Mouse (Mus musculus) kidney, adult 2 months (tissue): Measurements from ENCODE around the gene Usp48. TPM values are rescaled to one million over a fixed set of nuclear protein-coding genes. Genes with fewer than 3 reads are reported as not detected.

Experiments used
- DNase-seq: peaks from one replicate; pipeline ENCODE4 v3.0.0; 2021
- H3K27ac ChIP-seq: fragments of 200-500 bp; 2 replicates; pipeline ENCODE4 v1.5.1; 2012; ENCODE audit warnings: low read depth, low read length, control low read depth, inconsistent platforms; ENCODE audit not compliant: insufficient read depth
- H3K27me3 ChIP-seq: fragments of 200-500 bp; replicated peaks from 2 replicates; pipeline ENCODE4 v1.6.1; 2012; ENCODE audit warnings: mild to moderate bottlenecking, moderate library complexity, low read length, inconsistent platforms; ENCODE audit not compliant: control insufficient read depth, insufficient read depth
- H3K36me3 ChIP-seq: fragments of 200-500 bp; 2 replicates; pipeline ENCODE4 v1.6.1; 2012; ENCODE audit warnings: mild to moderate bottlenecking, moderate library complexity, low read length, inconsistent platforms; ENCODE audit not compliant: control insufficient read depth, insufficient read depth
- H3K4me1 ChIP-seq: fragments of 200-500 bp; 2 replicates; pipeline ENCODE4 v1.6.1; 2011; ENCODE audit warnings: low read length; ENCODE audit not compliant: control insufficient read depth, insufficient read depth
- H3K4me3 ChIP-seq: fragments of 200-500 bp; 2 replicates; pipeline ENCODE4 v1.5.1; 2011; ENCODE audit warnings: mild to moderate bottlenecking, low read depth, low read length, control low read depth; ENCODE audit not compliant: insufficient read depth
- CTCF ChIP-seq: fragments of 200-500 bp; conservative IDR thresholded peaks from 2 replicates; pipeline ENCODE4 v1.5.1; 2011; ENCODE audit warnings: low read depth, mild to moderate bottlenecking, control low read depth, low read length, moderate library complexity, mixed read lengths; ENCODE audit not compliant: insufficient read depth, insufficient read length
- POLR2A ChIP-seq: fragments of 200-500 bp; IDR thresholded peaks from one replicate; pipeline ENCODE4 v1.6.1; 2011; ENCODE audit warnings: low read depth, low read length, control low read depth
- WGBS: fragments of 180-500 bp; shearing (Covaris S2); methylation state at CpG from one replicate; pipeline ENCODE4 v1.1.7; 2018; 5-methylcytosine and 5-hydroxymethylcytosine counted together
- polyA plus RNA-seq: library from polyadenylated mRNA; depleted of rRNA; stranded (reverse); fragments of >200 nt; gene quantifications from 2 replicates; pipeline ENCODE4 v1.2.3, GENCODE M21; 2012

The Usp48 gene
- polyA plus RNA-seq, 1 experiment: 38.6 TPM

- peaks cover 10% of the 10 kb centered on the region for H3K36me3 ChIP-seq
- TF ChIP-seq POLR2A: no peak
- TF ChIP-seq CTCF: no peak
- whole genome bisulfite sequencing: 70% methylated on average over 3 of the region's 3 CpGs
- H3K4me3 ChIP-seq: no peak overlapping the region
- no peak overlapping the region for H3K27ac ChIP-seq
- no peak for DNase-seq
- no peaks in the 10 kb centered on the region; the same call in 1 of the 2 replicates for H3K4me1 ChIP-seq
- no peaks in the 10 kb centered on the region for H3K27me3 ChIP-seq
These were observed 43.0 kb downstream of the Usp48 start for GRCm38 (mm10) chr4:137636597-137636996.

GRCm38 (mm10) chr4:137641556-137641955 lies 48.0 kb downstream of the Usp48 start:
- TF ChIP-seq POLR2A: no peak
- no peak for TF ChIP-seq CTCF
- Histone ChIP-seq H3K27me3 (no peaks in the 10 kb centered on the region), H3K4me3 (no peak overlapping the region), H3K36me3 (peaks cover 7% of the 10 kb centered on the region; the same call in 1 of the 2 replicates), H3K27ac (peak overlapping the region; percentile 65), H3K4me1 (no peaks in the 10 kb centered on the region; the same call in 1 of the 2 replicates)
- DNase-seq: no peak
- WGBS: 41% methylated on average over 5 of the region's 5 CpGs

GRCm38 (mm10) chr4:137642101-137642500 lies 48.5 kb downstream of the Usp48 start:
- Histone ChIP-seq H3K36me3 (peaks cover 7% of the 10 kb centered on the region; the same call in 1 of the 2 replicates), H3K27ac (peak overlapping the region; percentile 70; the same call in 1 of the 2 replicates), H3K27me3 (no peaks in the 10 kb centered on the region), H3K4me3 (no peak overlapping the region), H3K4me1 (no peaks in the 10 kb centered on the region; the same call in 1 of the 2 replicates)
- WGBS: 36% methylated on average over 2 of the region's 2 CpGs
- DNase-seq: peak; percentile 22
- TF ChIP-seq POLR2A (no peak), CTCF (no peak)

GRCm38 (mm10) chr4:137643459-137643858 lies 49.9 kb downstream of the Usp48 start:
- TF ChIP-seq CTCF (no peak), POLR2A (no peak)
- DNase-seq: no peak
- no peaks in the 10 kb centered on the region; the same call in 1 of the 2 replicates for H3K4me1 ChIP-seq
- H3K36me3 ChIP-seq: peaks cover 3% of the 10 kb centered on the region
- peak overlapping the region; percentile 67; the same call in 1 of the 2 replicates for H3K27ac ChIP-seq
- no peak overlapping the region for H3K4me3 ChIP-seq
- no peaks in the 10 kb centered on the region for H3K27me3 ChIP-seq
- 83% methylated on average over 2 of the region's 2 CpGs for WGBS

- H3K27ac ChIP-seq: no peak overlapping the region
- H3K36me3 ChIP-seq: peaks cover 3% of the 10 kb centered on the region
- no peaks in the 10 kb centered on the region; the same call in 1 of the 2 replicates for H3K4me1 ChIP-seq
- no peaks in the 10 kb centered on the region for H3K27me3 ChIP-seq
- no peak for DNase-seq
- no peak overlapping the region for H3K4me3 ChIP-seq
- TF ChIP-seq CTCF (no peak), POLR2A (no peak)
These were observed 52.7 kb downstream of the Usp48 start for GRCm38 (mm10) chr4:137646262-137646661.

GRCm38 (mm10) chr4:137647648-137648047 lies 54.1 kb downstream of the Usp48 start:
- no peak for DNase-seq
- Histone ChIP-seq H3K36me3 (peaks cover 4% of the 10 kb centered on the region), H3K27me3 (no peaks in the 10 kb centered on the region), H3K4me3 (no peak overlapping the region), H3K4me1 (no peaks in the 10 kb centered on the region; the same call in 1 of the 2 replicates), H3K27ac (no peak overlapping the region)
- TF ChIP-seq CTCF (no peak), POLR2A (no peak)
- WGBS: 82% methylated on average over 6 of the region's 6 CpGs

- TF ChIP-seq CTCF (no peak), POLR2A (no peak)
- peaks cover 5% of the 10 kb centered on the region for H3K36me3 ChIP-seq
- 70% methylated on average over 9 of the region's 9 CpGs for WGBS
- no peak overlapping the region for H3K4me3 ChIP-seq
- DNase-seq: no peak
- no peaks in the 10 kb centered on the region for H3K27me3 ChIP-seq
- H3K4me1 ChIP-seq: peaks cover 1% of the 10 kb centered on the region; the same call in 1 of the 2 replicates
- no peak overlapping the region for H3K27ac ChIP-seq
These were observed 54.7 kb downstream of the Usp48 start for GRCm38 (mm10) chr4:137648230-137648629.
